Mouse (Mus musculus): ENCODE measurements at regions not wholly inside any gene's neighbourhood (a gene's known extent, or its start where the extent isn't known, plus 50 kb on each side); places are given as distances from the start of the nearest gene placed in this dataset.

GRCm38 (mm10) chr10:9400911-9401617, 273.9 kb downstream of the Samd5 start:
- TF ChIP-seq FOSL1 (IDR thresholded peaks at IDR 0.05; ENCODE audit: insufficient read depth, low read length, poor library complexity, severe bottlenecking), result no peak
- TF ChIP-seq CTCF (IDR thresholded peaks at IDR 0.05; ENCODE audit: control insufficient read depth, insufficient read depth, insufficient read length), result no peak
- TF ChIP-seq USF1 (IDR thresholded peaks at IDR 0.05; ENCODE audit: low read depth), result no peak
- no peak for TF ChIP-seq MAX (IDR thresholded peaks at IDR 0.05)
- TF ChIP-seq MYOD1 (IDR thresholded peaks at IDR 0.05; ENCODE audit: control insufficient read depth, insufficient read length, low read depth), result no peak
- TF ChIP-seq CEBPB (IDR thresholded peaks at IDR 0.05; ENCODE audit: low read depth), result no peak

Measured in C2C12 (cell line).